Comparison of ENCODE assay signal across 9 mouse cellular contexts in the genomic region with DNA sequence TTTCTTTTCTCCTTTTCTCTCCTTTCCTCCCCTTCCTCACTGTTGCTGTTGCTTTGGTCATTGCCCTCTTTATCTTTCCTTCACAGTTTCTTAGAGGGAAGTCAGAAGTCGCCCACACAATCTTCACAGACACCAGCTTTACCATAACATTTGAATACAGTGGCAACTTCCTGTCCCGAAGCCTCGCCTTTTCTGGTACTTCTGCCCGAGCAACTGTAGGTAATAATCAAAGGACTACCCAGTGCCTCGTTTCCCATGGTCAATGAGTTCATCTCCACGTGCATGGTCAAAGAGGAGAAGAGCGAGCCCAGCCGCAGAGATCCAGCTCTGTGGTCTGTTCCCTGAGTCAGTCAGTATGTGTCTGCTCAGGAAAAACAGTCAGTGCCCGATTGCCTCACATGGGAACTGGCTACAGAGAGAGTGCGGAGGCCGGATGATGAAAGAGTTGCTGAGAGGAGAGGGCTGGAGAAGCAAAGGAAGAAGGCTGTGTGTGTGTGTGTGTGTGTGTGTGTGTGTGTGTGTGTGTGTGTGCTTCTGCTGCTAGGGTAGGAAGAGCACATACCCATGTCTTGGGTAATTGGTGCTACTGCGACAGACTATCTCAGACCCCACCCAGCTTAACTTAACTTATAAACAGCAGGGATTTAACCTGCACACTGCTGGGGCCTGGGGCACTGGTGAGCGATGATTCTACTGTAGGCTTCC.
DNase-seq lines count a peak whose midpoint lies in the region; ATAC-seq and TF ChIP-seq lines count a peak whose summit lies in the region.
"Had no signal": no experiment of that assay in that cellular context is flagged by ENCODE, and none has a peak within 500 bp of the region (broad histone marks: within the 10 kb centered on the region; RNA-seq: fewer than 3 reads in every experiment).

No protein-coding gene starts in this region.

- no peak for TF ChIP-seq CTCF in bone marrow macrophage, adult 2 months (IDR thresholded peaks at IDR 0.05; ENCODE audit: low read depth, low read length)

- H3K36me3 ChIP-seq in midbrain, embryonic 14.5 days (ENCODE audit: control insufficient read depth, insufficient read depth, low read length) = no peaks in the 10 kb centered on the region
- H3K36me3 ChIP-seq: limb, embryonic 13.5 days had no signal

- DNase-seq in heart, adult 18-20 months = peak; percentile 30 to 60
- no peak for DNase-seq in heart, postnatal 25 days (ENCODE audit: low spot score)
- peak; percentile 51 for DNase-seq in liver
- peak; percentile 67 to 76 for DNase-seq in natural killer cell, adult 2 months (ENCODE audit: low spot score in 2 of 2)
- no peak for DNase-seq in right cerebral cortex, postnatal 14 days
- no peak for DNase-seq in right cerebral cortex, postnatal 4 days
- no peak for DNase-seq in midbrain, embryonic 14.5 days

- peaks cover 29% of the 10 kb centered on the region for H3K4me1 ChIP-seq in bone marrow macrophage, adult 2 months (ENCODE audit: control insufficient read depth, insufficient read depth, low read length)
- H3K4me1 ChIP-seq in midbrain, embryonic 14.5 days (ENCODE audit: control insufficient read depth, insufficient read depth, low read length) = no peaks in the 10 kb centered on the region
- H3K4me1 ChIP-seq: limb, embryonic 13.5 days had no signal

- 81% methylated on average over 13 of the region's 13 CpGs for WGBS in midbrain, embryonic 14.5 days

- no peak for TF ChIP-seq POLR2A in bone marrow macrophage, adult 2 months (IDR thresholded peaks at IDR 0.05; ENCODE audit: borderline replicate concordance, low read depth, low read length)

- intact Hi-C loops in heart, postnatal 25 days (cut with DNase I) = no loop called here

- ATAC-seq in midbrain, embryonic 14.5 days (ENCODE audit: low FRiP score, low TSS enrichment) = no peak

- H3K9me3 ChIP-seq in midbrain, embryonic 14.5 days (ENCODE audit: control insufficient read depth, low read length) = no peaks in the 10 kb centered on the region
- H3K9me3 ChIP-seq: limb, embryonic 13.5 days had no signal

- H3K4me2 ChIP-seq in midbrain, embryonic 14.5 days (ENCODE audit: low read length) = no peak overlapping the region
- H3K4me2 ChIP-seq: limb, embryonic 13.5 days had no signal

- H3K4me3 ChIP-seq in bone marrow macrophage, adult 2 months (ENCODE audit: insufficient read depth, low read length) = peak overlapping the region; percentile 16
- H3K4me3 ChIP-seq in midbrain, embryonic 14.5 days (replicated peaks; ENCODE audit: low read depth, low read length) = no peak overlapping the region
- H3K4me3 ChIP-seq: limb, embryonic 13.5 days had no signal

- H3K9ac ChIP-seq in midbrain, embryonic 14.5 days (replicated peaks; ENCODE audit: low read length) = no peak overlapping the region
- H3K9ac ChIP-seq: limb, embryonic 13.5 days had no signal

- peak overlapping the region; percentile 69 for H3K27ac ChIP-seq in bone marrow macrophage, adult 2 months (ENCODE audit: insufficient read depth, low read depth, low read length)
- H3K27ac ChIP-seq in midbrain, embryonic 14.5 days (replicated peaks; ENCODE audit: low read depth, low read length) = no peak overlapping the region
- H3K27ac ChIP-seq: limb, embryonic 13.5 days had no signal

- no peaks in the 10 kb centered on the region for H3K27me3 ChIP-seq in midbrain, embryonic 14.5 days (ENCODE audit: control insufficient read depth, insufficient read depth, low read length)
- H3K27me3 ChIP-seq: limb, embryonic 13.5 days had no signal

Comparison
In these comparisons a context has a peak if more than half of its experiments do, and no peak if none do; other contexts are left out.
1. DNase-seq: peak in heart, adult 18-20 months (2 of 2), liver (single experiment) and natural killer cell, adult 2 months (2 of 2); none in heart, postnatal 25 days (single experiment), right cerebral cortex, postnatal 14 days (single experiment), right cerebral cortex, postnatal 4 days (single experiment) and midbrain, embryonic 14.5 days (single experiment).